10 mouse cellular contexts compared by ENCODE assay signal in genomic region chr10:17576333-17576750, GRCm38 (mm10).
DNase-seq lines count a peak whose midpoint lies in the region; ATAC-seq and TF ChIP-seq lines count a peak whose summit lies in the region.
"Had no signal": no experiment of that assay in that cellular context is flagged by ENCODE, and none has a peak within 500 bp of the region (broad histone marks: within the 10 kb centered on the region; RNA-seq: fewer than 3 reads in every experiment).

No protein-coding gene starts in this region.

- TF ChIP-seq CTCF in kidney, postnatal 0 days (IDR thresholded peaks at IDR 0.05; ENCODE audit: low read depth): no peak
- TF ChIP-seq CTCF in gastrocnemius, adult 2 months (IDR thresholded peaks at IDR 0.05): no peak

- no peak overlapping the region for H3K4me2 ChIP-seq in forebrain, embryonic 13.5 days
- H3K4me2 ChIP-seq in forebrain, embryonic 15.5 days (replicated peaks): no peak overlapping the region
- no peak overlapping the region for H3K4me2 ChIP-seq in lung, embryonic 15.5 days
- H3K4me2 ChIP-seq in kidney, postnatal 0 days (ENCODE audit: low read length): no peak overlapping the region
- H3K4me2 ChIP-seq in stomach, embryonic 15.5 days: no peak overlapping the region
- H3K4me2 ChIP-seq: hindbrain, embryonic 15.5 days; midbrain, embryonic 15.5 days had no signal

- peak; percentile 51; the same call in 1 of the 2 replicates for ATAC-seq in forebrain, embryonic 13.5 days
- ATAC-seq in forebrain, embryonic 15.5 days (replicated peaks): no peak
- ATAC-seq in lung, embryonic 15.5 days (ENCODE audit: borderline replicate concordance, extremely low read depth, low FRiP score, low TSS enrichment): no peak
- ATAC-seq in kidney, postnatal 0 days (replicated peaks; ENCODE audit: low FRiP score, low read depth): peak; percentile 87
- ATAC-seq in stomach, embryonic 15.5 days (ENCODE audit: insufficient read depth, low FRiP score, low read depth): peak; percentile 61
- ATAC-seq: midbrain, embryonic 15.5 days had no signal

- H3K9ac ChIP-seq in forebrain, embryonic 13.5 days: no peak overlapping the region
- no peak overlapping the region for H3K9ac ChIP-seq in forebrain, embryonic 15.5 days (replicated peaks)
- no peak overlapping the region for H3K9ac ChIP-seq in lung, embryonic 15.5 days
- no peak overlapping the region for H3K9ac ChIP-seq in kidney, postnatal 0 days (ENCODE audit: low read depth, low read length)
- no peak overlapping the region for H3K9ac ChIP-seq in stomach, embryonic 15.5 days
- H3K9ac ChIP-seq: hindbrain, embryonic 15.5 days; midbrain, embryonic 15.5 days had no signal

- no peak overlapping the region for H3K27ac ChIP-seq in forebrain, embryonic 13.5 days
- no peak overlapping the region for H3K27ac ChIP-seq in forebrain, embryonic 15.5 days (replicated peaks)
- peak overlapping the region; percentile 67 for H3K27ac ChIP-seq in lung, embryonic 15.5 days
- H3K27ac ChIP-seq in kidney, postnatal 0 days: peak overlapping the region; percentile 71
- peak overlapping the region; percentile 75; the same call in 1 of the 2 replicates for H3K27ac ChIP-seq in stomach, embryonic 15.5 days
- H3K27ac ChIP-seq in gastrocnemius, adult 2 months: no peak overlapping the region
- H3K27ac ChIP-seq: hindbrain, embryonic 15.5 days; midbrain, embryonic 15.5 days had no signal

- H3K9me3 ChIP-seq in forebrain, embryonic 13.5 days (replicated peaks): no peaks in the 10 kb centered on the region
- H3K9me3 ChIP-seq in forebrain, embryonic 15.5 days: no peaks in the 10 kb centered on the region
- no peaks in the 10 kb centered on the region for H3K9me3 ChIP-seq in lung, embryonic 15.5 days
- no peaks in the 10 kb centered on the region for H3K9me3 ChIP-seq in kidney, postnatal 0 days (replicated peaks; ENCODE audit: low read length)
- H3K9me3 ChIP-seq in stomach, embryonic 15.5 days: no peaks in the 10 kb centered on the region
- H3K9me3 ChIP-seq: hindbrain, embryonic 15.5 days; midbrain, embryonic 15.5 days had no signal

- intact Hi-C loops in gastrocnemius, adult 2 months (cut with DNase I): no loop called here

- no peaks in the 10 kb centered on the region for H3K27me3 ChIP-seq in forebrain, embryonic 13.5 days
- H3K27me3 ChIP-seq in forebrain, embryonic 15.5 days: no peaks in the 10 kb centered on the region
- H3K27me3 ChIP-seq in lung, embryonic 15.5 days: no peaks in the 10 kb centered on the region
- no peaks in the 10 kb centered on the region for H3K27me3 ChIP-seq in kidney, postnatal 0 days (ENCODE audit: insufficient read depth, low read length)
- H3K27me3 ChIP-seq in stomach, embryonic 15.5 days (replicated peaks): no peaks in the 10 kb centered on the region
- H3K27me3 ChIP-seq: hindbrain, embryonic 15.5 days; midbrain, embryonic 15.5 days had no signal

- H3K36me3 ChIP-seq in forebrain, embryonic 13.5 days (ENCODE audit: poor library complexity, severe bottlenecking): no peaks in the 10 kb centered on the region
- H3K36me3 ChIP-seq in forebrain, embryonic 15.5 days: no peaks in the 10 kb centered on the region
- H3K36me3 ChIP-seq in lung, embryonic 15.5 days: no peaks in the 10 kb centered on the region
- H3K36me3 ChIP-seq in kidney, postnatal 0 days (ENCODE audit: insufficient read depth, low read length): no peaks in the 10 kb centered on the region
- no peaks in the 10 kb centered on the region for H3K36me3 ChIP-seq in stomach, embryonic 15.5 days
- H3K36me3 ChIP-seq: hindbrain, embryonic 15.5 days; midbrain, embryonic 15.5 days had no signal

- no peak for DNase-seq in lung, postnatal 10 days
- DNase-seq in kidney, postnatal 0 days (ENCODE audit: low spot score): no peak
- no peak for DNase-seq in ovary, postnatal 14 days (ENCODE audit: low spot score)
- no peak for DNase-seq in gastrocnemius, adult 2 months

- no peak overlapping the region for H3K4me3 ChIP-seq in forebrain, embryonic 13.5 days
- no peak overlapping the region for H3K4me3 ChIP-seq in forebrain, embryonic 15.5 days
- H3K4me3 ChIP-seq in lung, embryonic 15.5 days: no peak overlapping the region
- no peak overlapping the region for H3K4me3 ChIP-seq in kidney, postnatal 0 days (replicated peaks; ENCODE audit: low read depth, low read length)
- no peak overlapping the region for H3K4me3 ChIP-seq in stomach, embryonic 15.5 days (replicated peaks)
- no peak overlapping the region for H3K4me3 ChIP-seq in gastrocnemius, adult 2 months
- H3K4me3 ChIP-seq: hindbrain, embryonic 15.5 days; midbrain, embryonic 15.5 days had no signal

- H3K4me1 ChIP-seq in forebrain, embryonic 13.5 days: peaks cover 9% of the 10 kb centered on the region; the same call in 1 of the 2 replicates
- H3K4me1 ChIP-seq in forebrain, embryonic 15.5 days: peaks cover 5% of the 10 kb centered on the region
- peaks cover 19% of the 10 kb centered on the region for H3K4me1 ChIP-seq in lung, embryonic 15.5 days
- no peaks in the 10 kb centered on the region for H3K4me1 ChIP-seq in kidney, postnatal 0 days (replicated peaks; ENCODE audit: insufficient read depth, low read length)
- 0 out of 2 replicates have a peak, but pooled peaks cover 12% of the 10 kb centered on the region for H3K4me1 ChIP-seq in stomach, embryonic 15.5 days
- H3K4me1 ChIP-seq: hindbrain, embryonic 15.5 days; midbrain, embryonic 15.5 days had no signal

Comparison
In these comparisons a context has a peak if more than half of its experiments do, and no peak if none do; other contexts are left out.
1. ATAC-seq: peak in forebrain, embryonic 13.5 days (single experiment), kidney, postnatal 0 days (single experiment) and stomach, embryonic 15.5 days (single experiment); none in forebrain, embryonic 15.5 days (single experiment) and lung, embryonic 15.5 days (single experiment).
2. H3K27ac ChIP-seq: peak in lung, embryonic 15.5 days (single experiment), kidney, postnatal 0 days (single experiment) and stomach, embryonic 15.5 days (single experiment); none in forebrain, embryonic 13.5 days (single experiment), forebrain, embryonic 15.5 days (single experiment) and gastrocnemius, adult 2 months (single experiment).